Mouse (Mus musculus) right cerebral cortex, postnatal 10 days (tissue): ENCODE results near the gene Mepce.
"Not testable (repeated sequence)": the region's sequence is repeated elsewhere in the genome, so short reads cannot be mapped to it uniquely, and the experiment has no call there.

Experiments used
- DNase-seq, 2 experiments: peaks; one replicate each; pipeline ENCODE4 v3.0.0; 2021; ENCODE audit warnings: low spot score in 2 of 2

Gene Mepce

GRCm38 (mm10) chr5:137758921-137759534 lies 28.4 kb downstream of the Mepce start:
- DNase-seq = no peak

GRCm38 (mm10) chr5:137757887-137758286 lies 29.6 kb downstream of the Mepce start:
- DNase-seq = peak; percentile 94

DNA sequence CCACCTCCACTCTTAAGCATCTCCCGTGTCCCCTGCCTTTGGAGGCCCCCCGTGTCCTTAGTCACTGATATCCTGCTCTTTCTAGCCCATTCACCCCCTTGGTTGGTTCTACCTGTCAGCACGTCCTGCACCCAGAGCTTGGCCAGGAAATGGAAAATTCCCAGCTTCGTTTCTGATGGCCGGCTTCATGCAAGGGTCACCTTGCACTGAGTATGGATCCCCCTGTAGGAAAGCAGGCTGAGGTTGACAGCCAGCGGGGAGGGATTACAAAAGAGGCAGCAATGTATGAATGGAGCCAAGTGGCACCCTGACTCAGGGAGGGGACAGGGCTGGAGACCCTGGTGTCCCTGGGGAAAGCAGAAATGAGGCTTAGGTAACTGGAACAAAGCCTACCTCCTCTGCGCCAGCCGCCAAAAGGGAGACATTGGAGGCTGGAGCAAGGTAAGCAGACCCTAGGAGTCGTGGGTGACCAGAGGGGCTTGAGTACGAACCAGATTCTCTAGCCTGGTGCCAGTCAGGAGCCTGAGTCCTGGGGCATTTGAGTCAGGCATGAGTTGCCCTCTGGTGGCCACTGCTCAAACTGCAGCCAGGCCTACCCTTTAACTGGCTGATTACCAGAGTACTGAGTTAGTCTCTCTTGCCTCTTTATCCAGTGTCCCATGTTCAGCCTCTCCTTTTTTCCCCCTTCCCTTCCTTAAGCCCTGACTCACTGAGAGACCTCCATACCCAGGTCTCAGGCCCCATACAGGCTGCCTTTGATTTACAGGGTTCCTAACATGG lies 30.4 kb downstream of the Mepce start:
- DNase-seq = peak; percentile 90 to 92

DNA sequence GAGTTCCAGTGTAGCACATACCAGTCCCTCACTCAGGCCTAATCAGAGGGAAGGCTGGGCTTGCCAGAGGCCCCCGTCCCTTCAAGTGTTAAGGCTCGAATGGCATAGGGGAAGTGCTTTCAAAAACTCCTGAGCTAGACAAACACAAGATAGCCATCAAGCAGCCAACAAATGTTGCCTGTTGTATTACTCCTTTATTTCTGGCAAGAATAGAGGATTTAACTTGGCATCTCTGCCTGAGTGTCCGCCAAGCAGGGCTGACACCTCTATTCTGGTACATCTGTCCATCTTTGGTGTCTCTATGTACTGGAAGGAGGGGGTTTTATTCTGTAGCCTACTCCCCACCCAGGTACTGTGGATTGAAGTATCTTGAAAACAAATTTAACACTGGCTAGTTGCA lies 31.3 kb downstream of the Mepce start:
- no peak for DNase-seq

- no peak for DNase-seq
These were observed 32.0 kb downstream of the Mepce start for GRCm38 (mm10) chr5:137755425-137755824.

GRCm38 (mm10) chr5:137753111-137753832 lies 34.2 kb downstream of the Mepce start:
- DNase-seq = no peak

DNA sequence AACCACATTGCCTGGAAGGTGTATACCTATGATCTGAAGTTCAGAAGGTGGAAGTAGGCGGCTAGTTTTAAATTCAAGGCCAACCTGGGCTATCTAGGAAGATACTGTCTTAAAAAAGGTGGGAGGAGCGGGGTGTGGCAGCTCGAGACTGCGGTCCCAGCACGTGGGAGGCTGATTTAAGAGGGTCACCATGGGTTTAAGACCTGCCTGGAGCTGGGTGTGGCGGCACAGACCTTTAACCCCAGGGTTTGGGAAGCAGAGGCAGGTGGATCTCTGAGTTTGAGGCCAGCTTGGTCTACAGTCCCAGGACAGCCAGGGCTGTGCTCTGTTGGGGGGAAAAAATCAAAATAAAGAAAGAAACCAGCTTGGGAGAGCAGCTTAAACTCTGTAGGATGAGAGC lies 35.5 kb downstream of the Mepce start:
- no peak for DNase-seq

- no peak for DNase-seq
These were observed 36.1 kb downstream of the Mepce start for GRCm38 (mm10) chr5:137751221-137751887.

GRCm38 (mm10) chr5:137750212-137750611 lies 37.2 kb downstream of the Mepce start:
- not testable (repeated sequence) for DNase-seq

GRCm38 (mm10) chr5:137749196-137749836 lies 38.1 kb downstream of the Mepce start:
- DNase-seq = no peak

DNA sequence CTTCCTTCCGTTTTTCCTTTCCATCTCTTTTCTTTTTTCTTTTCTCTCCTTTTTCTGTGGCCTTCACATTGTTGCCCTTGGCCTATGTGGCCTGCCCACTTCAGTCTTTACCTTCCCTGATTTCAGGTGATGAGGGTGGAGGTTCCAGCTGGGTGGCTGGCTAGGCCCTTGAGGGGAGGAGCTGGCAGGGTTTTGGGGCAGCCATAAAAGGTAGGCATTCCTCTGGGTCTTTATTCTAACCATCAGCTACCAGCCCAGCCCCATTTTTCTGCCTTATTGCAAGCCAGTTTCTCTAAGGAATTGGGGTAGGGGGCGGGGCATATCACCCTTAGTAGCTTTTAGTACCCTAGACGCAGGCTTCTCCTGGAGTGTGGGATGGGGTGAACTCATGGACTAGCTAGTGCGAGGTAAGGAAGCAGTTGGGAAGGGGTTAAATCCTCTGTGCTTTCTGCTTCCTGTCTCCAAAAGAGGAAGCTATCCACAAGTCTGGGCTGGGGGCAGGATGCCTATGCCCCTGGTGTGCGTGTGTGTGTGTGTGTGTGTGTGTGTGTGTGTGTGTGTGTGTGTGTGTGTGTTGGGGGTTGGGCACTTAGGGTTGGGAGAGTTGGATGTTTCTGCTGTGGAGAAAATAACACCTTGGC lies 39.2 kb downstream of the Mepce start:
- DNase-seq = no peak

DNA sequence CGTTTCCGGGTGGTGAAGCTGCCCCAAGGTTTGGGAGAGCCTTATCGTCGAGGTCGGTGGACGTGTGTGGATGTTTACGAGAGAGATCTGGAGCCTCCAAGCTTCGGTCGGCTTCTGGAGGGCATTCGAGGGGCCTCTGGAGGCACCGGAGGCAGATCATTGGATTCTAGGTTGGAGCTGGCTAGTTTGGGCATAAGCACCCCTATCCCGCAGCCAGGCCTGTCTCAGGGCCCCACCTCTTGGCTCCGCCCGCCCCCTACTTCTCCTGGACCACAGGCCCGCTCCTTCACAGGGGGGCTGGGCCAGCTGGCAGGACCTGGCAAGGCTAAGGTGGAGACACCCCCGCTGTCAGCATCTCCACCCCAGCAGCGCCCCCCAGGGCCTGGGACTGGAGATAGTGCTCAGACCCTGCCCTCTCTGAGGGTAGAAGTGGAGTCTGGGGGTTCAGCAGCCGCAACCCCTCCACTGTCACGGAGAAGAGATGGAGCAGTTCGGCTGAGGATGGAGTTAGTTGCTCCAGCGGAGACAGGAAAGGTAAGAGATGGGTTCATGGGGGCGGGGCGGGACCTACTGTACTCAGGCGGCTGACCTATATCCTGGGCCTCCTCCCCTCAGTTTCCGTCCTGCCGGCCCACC lies 40.0 kb downstream of the Mepce start:
- peak in 1 of 2 experiments; percentile 61 for DNase-seq

GRCm38 (mm10) chr5:137746851-137747325 lies 40.6 kb downstream of the Mepce start:
- no peak for DNase-seq

DNA sequence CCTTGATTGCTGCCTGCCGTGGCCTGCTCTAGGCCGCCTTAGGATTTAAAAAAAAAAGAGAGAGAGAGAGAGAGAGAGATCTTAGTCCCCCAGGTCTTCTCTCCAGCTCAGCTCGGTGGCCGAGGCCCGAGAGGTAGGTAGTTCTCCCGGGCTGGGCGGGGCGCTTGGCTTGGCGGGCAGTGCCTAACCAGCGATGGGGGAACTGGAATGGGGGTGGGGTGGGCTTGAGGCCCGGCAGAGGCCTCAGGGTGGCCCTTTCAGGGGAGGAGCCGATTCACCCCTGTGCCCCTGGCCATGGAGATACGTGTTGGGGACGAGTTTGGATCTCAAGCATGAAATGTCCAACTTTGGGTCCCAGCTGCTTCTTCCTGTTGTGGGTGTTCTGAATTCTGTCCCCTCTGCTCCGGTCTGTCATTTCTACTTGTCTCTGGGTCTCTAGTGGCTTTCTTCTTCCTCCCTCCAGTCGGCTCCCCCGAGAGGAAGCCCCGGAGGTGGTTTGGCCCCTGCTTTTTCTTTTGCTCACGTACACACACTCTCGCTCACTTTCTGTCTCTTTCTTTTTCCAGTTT lies 41.1 kb downstream of the Mepce start:
- peak in 1 of 2 experiments; percentile 70 for DNase-seq

- DNase-seq = peak; percentile 93 to 96
These were observed 42.0 kb downstream of the Mepce start, which contains the start of gene Tsc22d4 for GRCm38 (mm10) chr5:137745214-137746171. Tsc22d4 (plus strand) TSS chr5:137745730.

DNA sequence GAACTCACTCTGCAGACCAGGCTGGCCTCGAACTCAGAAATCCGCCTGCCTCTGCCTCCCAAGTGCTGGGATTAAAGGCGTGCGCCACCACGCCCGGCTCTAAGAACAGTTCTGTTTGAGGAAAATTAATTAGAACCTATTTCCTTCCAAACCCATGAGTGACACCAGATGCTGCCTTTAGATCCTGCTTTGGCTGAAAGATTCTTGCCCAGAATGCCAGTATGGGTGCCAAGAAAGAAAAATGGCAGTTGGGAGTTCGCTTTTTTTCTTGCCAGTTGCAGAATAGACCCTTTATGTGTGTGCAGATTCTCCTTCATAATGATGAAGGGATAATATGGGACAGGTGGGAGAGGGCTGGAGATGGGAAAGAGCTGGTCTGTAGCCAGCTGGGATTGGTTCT lies 43.3 kb downstream of the Mepce start:
- DNase-seq = no peak

DNA sequence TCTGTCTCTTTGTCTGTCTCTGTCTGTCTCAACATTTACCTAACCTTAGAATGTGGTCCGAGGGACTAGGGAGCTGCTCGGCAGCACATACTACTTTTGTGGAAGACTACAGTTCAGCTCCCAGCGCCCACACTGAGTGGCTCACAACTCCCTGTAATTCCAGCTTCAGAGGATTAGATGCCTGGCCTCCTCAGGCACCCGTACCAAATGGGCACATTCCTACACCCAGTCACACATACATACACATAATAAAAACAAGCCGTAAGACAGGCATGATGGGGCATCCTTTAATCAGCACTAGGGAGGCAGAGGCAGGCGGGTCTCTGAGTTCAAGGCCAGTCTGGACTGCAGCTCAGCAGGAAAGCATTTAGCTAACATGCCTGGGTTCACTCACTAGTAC lies 44.6 kb downstream of the Mepce start:
- DNase-seq = no peak

- DNase-seq = no peak
These were observed 45.4 kb downstream of the Mepce start for GRCm38 (mm10) chr5:137742048-137742447.
